Mouse (Mus musculus): Measurements from ENCODE around the gene Irgq. TPM values are rescaled to one million over a fixed set of nuclear protein-coding genes. Genes with fewer than 3 reads are reported as not detected.

Gene Irgq
- polyA plus RNA-seq, 1 experiment from 2014 or later, result 8.0 TPM

- 73% methylated on average over 6 of the region's 6 CpGs for WGBS
- Histone ChIP-seq H3K9me3 (ENCODE audit: control insufficient read depth, low read length) (no peaks in the 10 kb centered on the region), H3K4me2 (ENCODE audit: low read length) (no peak overlapping the region), H3K27me3 (ENCODE audit: control insufficient read depth, insufficient read depth, low read length) (no peaks in the 10 kb centered on the region), H3K9ac (ENCODE audit: low read length) (no peak overlapping the region), H3K4me1 (ENCODE audit: control insufficient read depth in 2 of 2, insufficient read depth in 2 of 2, low read length in 2 of 2) (no peaks in the 10 kb centered on the region), H3K4me3 (ENCODE audit: control insufficient read depth in 1 of 2, insufficient read depth in 1 of 2, low read depth in 1 of 2, low read length in 2 of 2) (no peak overlapping the region), H3K36me3 (ENCODE audit: control insufficient read depth, insufficient read depth, low read length) (peaks cover 68% of the 10 kb centered on the region), H3K27ac (replicated peaks in 1 of 2; ENCODE audit: control insufficient read depth in 1 of 2, insufficient read depth in 1 of 2, low read depth in 2 of 2, low read length in 2 of 2) (no peak overlapping the region)
- ATAC-seq (ENCODE audit: insufficient number of reproducible peaks, insufficient read depth, low FRiP score, low read depth), result no peak
Observed at GRCm38 (mm10) chr7:24564607-24565265, 34.2 kb downstream of the Irgq start.

GRCm38 (mm10) chr7:24565627-24566026, 35.1 kb downstream of the Irgq start:
- no peaks in the 10 kb centered on the region for H3K27me3 ChIP-seq (ENCODE audit: control insufficient read depth, insufficient read depth, low read length)
- no peak overlapping the region for H3K4me2 ChIP-seq (ENCODE audit: low read length)
- no peaks in the 10 kb centered on the region for H3K9me3 ChIP-seq (ENCODE audit: control insufficient read depth, low read length)
- no peaks in the 10 kb centered on the region for H3K4me1 ChIP-seq (ENCODE audit: control insufficient read depth in 2 of 2, insufficient read depth in 2 of 2, low read length in 2 of 2)
- WGBS, result 84% methylated on average over 11 of the region's 11 CpGs
- ATAC-seq (ENCODE audit: insufficient number of reproducible peaks, insufficient read depth, low FRiP score, low read depth), result no peak
- H3K4me3 ChIP-seq (ENCODE audit: control insufficient read depth in 1 of 2, insufficient read depth in 1 of 2, low read depth in 1 of 2, low read length in 2 of 2), result no peak overlapping the region
- H3K36me3 ChIP-seq (ENCODE audit: control insufficient read depth, insufficient read depth, low read length), result peaks cover 69% of the 10 kb centered on the region
- no peak overlapping the region for H3K27ac ChIP-seq (replicated peaks in 1 of 2; ENCODE audit: control insufficient read depth in 1 of 2, insufficient read depth in 1 of 2, low read depth in 2 of 2, low read length in 2 of 2)
- H3K9ac ChIP-seq (ENCODE audit: low read length), result no peak overlapping the region

GRCm38 (mm10) chr7:24566206-24566605, 35.7 kb downstream of the Irgq start:
- Histone ChIP-seq H3K27me3 (ENCODE audit: control insufficient read depth, insufficient read depth, low read length) (no peaks in the 10 kb centered on the region), H3K9ac (ENCODE audit: low read length) (no peak overlapping the region), H3K4me1 (ENCODE audit: control insufficient read depth in 2 of 2, insufficient read depth in 2 of 2, low read length in 2 of 2) (no peaks in the 10 kb centered on the region), H3K4me2 (ENCODE audit: low read length) (no peak overlapping the region), H3K36me3 (ENCODE audit: control insufficient read depth, insufficient read depth, low read length) (peaks cover 69% of the 10 kb centered on the region), H3K9me3 (ENCODE audit: control insufficient read depth, low read length) (no peaks in the 10 kb centered on the region), H3K27ac (replicated peaks in 1 of 2; ENCODE audit: control insufficient read depth in 1 of 2, insufficient read depth in 1 of 2, low read depth in 2 of 2, low read length in 2 of 2) (no peak overlapping the region), H3K4me3 (ENCODE audit: control insufficient read depth in 1 of 2, insufficient read depth in 1 of 2, low read depth in 1 of 2, low read length in 2 of 2) (no peak overlapping the region)
- 86% methylated on average over 9 of the region's 9 CpGs for WGBS
- no peak for ATAC-seq (ENCODE audit: insufficient number of reproducible peaks, insufficient read depth, low FRiP score, low read depth)

GRCm38 (mm10) chr7:24568512-24568911, 38.0 kb downstream of the Irgq start:
- no peak overlapping the region for H3K4me3 ChIP-seq (ENCODE audit: control insufficient read depth in 1 of 2, insufficient read depth in 1 of 2, low read depth in 1 of 2, low read length in 2 of 2)
- peaks cover 64% of the 10 kb centered on the region for H3K36me3 ChIP-seq (ENCODE audit: control insufficient read depth, insufficient read depth, low read length)
- no peak for ATAC-seq (ENCODE audit: insufficient number of reproducible peaks, insufficient read depth, low FRiP score, low read depth)
- no peaks in the 10 kb centered on the region for H3K27me3 ChIP-seq (ENCODE audit: control insufficient read depth, insufficient read depth, low read length)
- no peaks in the 10 kb centered on the region for H3K9me3 ChIP-seq (ENCODE audit: control insufficient read depth, low read length)
- H3K9ac ChIP-seq (ENCODE audit: low read length), result no peak overlapping the region
- 94% methylated on average over 4 of the region's 4 CpGs for WGBS
- H3K4me1 ChIP-seq (ENCODE audit: control insufficient read depth in 2 of 2, insufficient read depth in 2 of 2, low read length in 2 of 2), result no peaks in the 10 kb centered on the region
- no peak overlapping the region for H3K27ac ChIP-seq (replicated peaks in 1 of 2; ENCODE audit: control insufficient read depth in 1 of 2, insufficient read depth in 1 of 2, low read depth in 2 of 2, low read length in 2 of 2)
- no peak overlapping the region for H3K4me2 ChIP-seq (ENCODE audit: low read length)

- WGBS, result 72% methylated on average over 4 of the region's 4 CpGs
- Histone ChIP-seq H3K4me2 (ENCODE audit: low read length) (no peak overlapping the region), H3K9me3 (ENCODE audit: control insufficient read depth, low read length) (no peaks in the 10 kb centered on the region), H3K4me1 (ENCODE audit: control insufficient read depth in 2 of 2, insufficient read depth in 2 of 2, low read length in 2 of 2) (no peaks in the 10 kb centered on the region), H3K27ac (replicated peaks in 1 of 2; ENCODE audit: control insufficient read depth in 1 of 2, insufficient read depth in 1 of 2, low read depth in 2 of 2, low read length in 2 of 2) (no peak overlapping the region), H3K36me3 (ENCODE audit: control insufficient read depth, insufficient read depth, low read length) (peaks cover 53% of the 10 kb centered on the region), H3K27me3 (ENCODE audit: control insufficient read depth, insufficient read depth, low read length) (no peaks in the 10 kb centered on the region), H3K4me3 (ENCODE audit: control insufficient read depth in 1 of 2, insufficient read depth in 1 of 2, low read depth in 1 of 2, low read length in 2 of 2) (no peak overlapping the region), H3K9ac (ENCODE audit: low read length) (no peak overlapping the region)
- no peak for ATAC-seq (ENCODE audit: insufficient number of reproducible peaks, insufficient read depth, low FRiP score, low read depth)
Observed at GRCm38 (mm10) chr7:24571071-24571470, 40.6 kb downstream of the Irgq start.

- 64% methylated on average over 5 of the region's 5 CpGs for WGBS
- no peaks in the 10 kb centered on the region for H3K27me3 ChIP-seq (ENCODE audit: control insufficient read depth, insufficient read depth, low read length)
- H3K27ac ChIP-seq (replicated peaks in 1 of 2; ENCODE audit: control insufficient read depth in 1 of 2, insufficient read depth in 1 of 2, low read depth in 2 of 2, low read length in 2 of 2), result no peak overlapping the region
- no peak overlapping the region for H3K9ac ChIP-seq (ENCODE audit: low read length)
- no peak overlapping the region for H3K4me2 ChIP-seq (ENCODE audit: low read length)
- peaks cover 39% of the 10 kb centered on the region for H3K36me3 ChIP-seq (ENCODE audit: control insufficient read depth, insufficient read depth, low read length)
- no peaks in the 10 kb centered on the region for H3K9me3 ChIP-seq (ENCODE audit: control insufficient read depth, low read length)
- ATAC-seq (ENCODE audit: insufficient number of reproducible peaks, insufficient read depth, low FRiP score, low read depth), result no peak
- H3K4me1 ChIP-seq (ENCODE audit: control insufficient read depth in 2 of 2, insufficient read depth in 2 of 2, low read length in 2 of 2), result no peaks in the 10 kb centered on the region
- no peak overlapping the region for H3K4me3 ChIP-seq (ENCODE audit: control insufficient read depth in 1 of 2, insufficient read depth in 1 of 2, low read depth in 1 of 2, low read length in 2 of 2)
Observed at GRCm38 (mm10) chr7:24572455-24572854, 42.0 kb downstream of the Irgq start.

- Histone ChIP-seq H3K4me3 (ENCODE audit: control insufficient read depth in 1 of 2, insufficient read depth in 1 of 2, low read depth in 1 of 2, low read length in 2 of 2) (no peak overlapping the region), H3K9ac (ENCODE audit: low read length) (no peak overlapping the region), H3K4me2 (ENCODE audit: low read length) (no peak overlapping the region), H3K4me1 (ENCODE audit: control insufficient read depth in 2 of 2, insufficient read depth in 2 of 2, low read length in 2 of 2) (no peaks in the 10 kb centered on the region), H3K36me3 (ENCODE audit: control insufficient read depth, insufficient read depth, low read length) (peaks cover 25% of the 10 kb centered on the region), H3K27ac (replicated peaks in 1 of 2; ENCODE audit: control insufficient read depth in 1 of 2, insufficient read depth in 1 of 2, low read depth in 2 of 2, low read length in 2 of 2) (no peak overlapping the region), H3K27me3 (ENCODE audit: control insufficient read depth, insufficient read depth, low read length) (no peaks in the 10 kb centered on the region), H3K9me3 (ENCODE audit: control insufficient read depth, low read length) (no peaks in the 10 kb centered on the region)
- no peak for ATAC-seq (ENCODE audit: insufficient number of reproducible peaks, insufficient read depth, low FRiP score, low read depth)
- 46% methylated on average over 12 of the region's 12 CpGs for WGBS
Observed at GRCm38 (mm10) chr7:24574224-24574796, 43.8 kb downstream of the Irgq start.

- Histone ChIP-seq H3K36me3 (ENCODE audit: control insufficient read depth, insufficient read depth, low read length) (peaks cover 7% of the 10 kb centered on the region; the same call in 1 of the 2 replicates), H3K4me3 (ENCODE audit: control insufficient read depth in 1 of 2, insufficient read depth in 1 of 2, low read depth in 1 of 2, low read length in 2 of 2) (no peak overlapping the region), H3K27ac (replicated peaks in 1 of 2; ENCODE audit: control insufficient read depth in 1 of 2, insufficient read depth in 1 of 2, low read depth in 2 of 2, low read length in 2 of 2) (no peak overlapping the region), H3K9ac (ENCODE audit: low read length) (no peak overlapping the region), H3K9me3 (ENCODE audit: control insufficient read depth, low read length) (no peaks in the 10 kb centered on the region), H3K4me1 (ENCODE audit: control insufficient read depth in 2 of 2, insufficient read depth in 2 of 2, low read length in 2 of 2) (no peaks in the 10 kb centered on the region), H3K4me2 (ENCODE audit: low read length) (no peak overlapping the region), H3K27me3 (ENCODE audit: control insufficient read depth, insufficient read depth, low read length) (no peaks in the 10 kb centered on the region)
- WGBS, result 92% methylated on average over 10 of the region's 10 CpGs
- ATAC-seq (ENCODE audit: insufficient number of reproducible peaks, insufficient read depth, low FRiP score, low read depth), result no peak
Observed at GRCm38 (mm10) chr7:24577811-24578210, 47.3 kb downstream of the Irgq start.
